Mouse (Mus musculus) hindbrain, embryonic 14.5 days (tissue): ENCODE data around the gene Exo5. TPM values are rescaled to one million over a fixed set of nuclear protein-coding genes. Genes with fewer than 3 reads are reported as not detected.

Source experiments
- ATAC-seq: fragments of 200-750 bp; cut with Nextera tagmentation; 2 replicates; pipeline ENCODE4 v1.8.0; 2017; ENCODE audit warnings: moderate number of reproducible peaks, mild to moderate bottlenecking, moderate TSS enrichment, moderate library complexity; ENCODE audit not compliant: low FRiP score
- DNase-seq: peaks from one replicate; pipeline ENCODE4 v3.0.0-alpha.2; 2015; ENCODE audit warnings: low spot score
- H3K27ac ChIP-seq: fragments of 300-500 bp; sonication (generic); 2 replicates; pipeline ENCODE4 v1.5.1; 2014; ENCODE audit warnings: mild to moderate bottlenecking, moderate library complexity
- H3K27me3 ChIP-seq: fragments of 300-500 bp; sonication (generic); 2 replicates; pipeline ENCODE4 v1.6.1; 2014; ENCODE audit warnings: mild to moderate bottlenecking, low read length, mixed read lengths; ENCODE audit not compliant: control insufficient read depth, insufficient read depth
- H3K36me3 ChIP-seq: fragments of 300-500 bp; sonication (generic); replicated peaks from 2 replicates; pipeline ENCODE4 v1.6.1; 2014; ENCODE audit not compliant: control insufficient read depth, insufficient read depth
- H3K4me1 ChIP-seq: fragments of 300-500 bp; sonication (generic); replicated peaks from 2 replicates; pipeline ENCODE4 v1.6.1; 2014; ENCODE audit warnings: antibody characterized with exemption, low read length, mixed read lengths; ENCODE audit not compliant: control insufficient read depth, insufficient read depth
- H3K4me2 ChIP-seq: fragments of 300-500 bp; sonication (generic); replicated peaks from 2 replicates; pipeline ENCODE4 v1.6.1; 2014; ENCODE audit warnings: mild to moderate bottlenecking, moderate library complexity
- H3K4me3 ChIP-seq: fragments of 300-500 bp; sonication (generic); replicated peaks from 2 replicates; pipeline ENCODE4 v1.5.1; 2014; ENCODE audit warnings: mild to moderate bottlenecking, low read length
- H3K9ac ChIP-seq: fragments of 300-500 bp; sonication (generic); 2 replicates; pipeline ENCODE4 v1.6.1; 2014
- H3K9me3 ChIP-seq: fragments of 300-500 bp; sonication (generic); 2 replicates; pipeline ENCODE4 v1.6.1; 2016; ENCODE audit warnings: low read length; ENCODE audit not compliant: control insufficient read depth
- WGBS: fragments of 180-500 bp; shearing (Covaris S2); extraction: QIAGEN DNeasy Blood & Tissue Kit; methylation state at CpG from one replicate; pipeline ENCODE4 v1.1.7; 2014; 5-methylcytosine and 5-hydroxymethylcytosine counted together
- polyA plus RNA-seq: library from polyadenylated mRNA; unstranded; fragments of >200 nt; fragmentation: Nextera tagmentation; extraction: Ambion mirVana; gene quantifications from 2 replicates; pipeline ENCODE4 v1.2.1, GENCODE M21; 2014

The Exo5 gene
- 23.2 and 29.6 TPM in 2 replicates for polyA plus RNA-seq

GRCm38 (mm10) chr4:120924554-120925299 is at the start of gene Exo5:
TSS of gene Exo5 (minus strand) at chr4:120925017.
- peak; percentile 87 for DNase-seq
- under 1% methylated on average over 33 of the region's 33 CpGs for WGBS
- Histone ChIP-seq H3K4me3 (peak within 1 kb of the TSS; percentile 45), H3K9me3 (peaks cover 22% of the 10 kb centered on the region), H3K36me3 (peaks cover 25% of the 10 kb centered on the region), H3K27me3 (no peaks in the 10 kb centered on the region), H3K4me2 (peak within 1 kb of the TSS; percentile 65), H3K27ac (peak within 1 kb of the TSS; percentile 84), H3K9ac (peak within 1 kb of the TSS; percentile 66), H3K4me1 (peaks cover 5% of the 10 kb centered on the region; the same call in 1 of the 2 replicates)
- ATAC-seq: peak; percentile 98

- no peak for DNase-seq
- no peak overlapping the region for H3K4me3 ChIP-seq
- WGBS: 89% methylated on average over 8 of the region's 8 CpGs
- peaks cover 91% of the 10 kb centered on the region for H3K36me3 ChIP-seq
- H3K27me3 ChIP-seq: no peaks in the 10 kb centered on the region
- no peak overlapping the region for H3K4me2 ChIP-seq
- H3K9me3 ChIP-seq: no peaks in the 10 kb centered on the region
- H3K9ac ChIP-seq: no peak overlapping the region
- H3K4me1 ChIP-seq: no peaks in the 10 kb centered on the region
- no peak for ATAC-seq
- H3K27ac ChIP-seq: no peak overlapping the region
These were observed 47.0 kb upstream of the Exo5 start for GRCm38 (mm10) chr4:120971842-120972241.

DNA sequence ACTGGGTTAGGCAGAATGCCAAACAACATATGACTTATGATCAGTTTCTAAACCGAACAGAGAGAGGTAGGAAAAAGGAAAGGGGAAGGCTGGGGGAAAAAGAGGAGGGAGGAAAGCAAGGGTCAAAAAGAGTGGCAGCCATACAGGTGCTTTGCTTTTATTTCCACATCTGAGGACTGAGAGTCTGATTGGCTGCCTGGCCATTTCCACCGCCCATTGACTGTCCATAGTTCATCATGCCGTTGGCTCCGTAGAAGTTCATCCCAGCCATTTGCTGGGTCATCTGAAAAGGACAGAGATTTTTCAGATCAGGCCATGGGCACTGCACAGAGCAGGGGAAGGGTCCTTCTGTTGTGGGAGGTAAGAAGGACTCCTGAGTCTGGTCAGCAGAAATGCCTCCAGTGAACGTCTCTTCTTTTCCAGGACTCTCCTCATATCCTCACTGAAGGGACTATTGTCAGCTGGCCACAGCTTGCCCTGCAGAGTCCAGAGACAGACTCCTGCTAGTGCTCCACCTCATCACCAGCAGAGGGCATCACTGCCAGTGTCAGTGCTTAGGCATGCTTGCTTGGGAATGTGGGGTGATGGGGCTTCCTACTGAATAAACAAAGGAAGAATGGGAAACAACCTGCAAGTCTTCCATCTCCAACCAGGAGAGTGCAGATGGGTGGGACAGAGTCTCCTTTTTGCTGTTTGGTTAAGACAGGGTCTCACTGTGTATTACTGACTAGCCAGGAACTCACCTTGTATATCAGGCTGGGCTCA is 44.7 kb upstream of the Exo5 start:
- peak; percentile 48; the same call in 1 of the 2 replicates for ATAC-seq
- H3K36me3 ChIP-seq: peaks cover 72% of the 10 kb centered on the region

GRCm38 (mm10) chr4:120968486-120968885 is 43.7 kb upstream of the Exo5 start:
- Histone ChIP-seq H3K4me1 (no peaks in the 10 kb centered on the region), H3K4me2 (no peak overlapping the region), H3K27ac (no peak overlapping the region), H3K9me3 (no peaks in the 10 kb centered on the region), H3K4me3 (no peak overlapping the region), H3K27me3 (no peaks in the 10 kb centered on the region), H3K36me3 (peaks cover 61% of the 10 kb centered on the region), H3K9ac (no peak overlapping the region)
- no peak for ATAC-seq
- 93% methylated on average over 9 of the region's 9 CpGs for WGBS
- no peak for DNase-seq

More for the DNA sequence above, 44.7 kb upstream of the Exo5 start:
- H3K4me1 ChIP-seq: no peaks in the 10 kb centered on the region
- H3K4me3 ChIP-seq: no peak overlapping the region
- H3K27ac ChIP-seq: no peak overlapping the region
- H3K9me3 ChIP-seq: no peaks in the 10 kb centered on the region
- WGBS: 85% methylated on average over 5 of the region's 5 CpGs
- no peaks in the 10 kb centered on the region for H3K27me3 ChIP-seq
- H3K9ac ChIP-seq: no peak overlapping the region
- H3K4me2 ChIP-seq: no peak overlapping the region
- peak; percentile 40 for DNase-seq

- no peak overlapping the region for H3K27ac ChIP-seq
- no peaks in the 10 kb centered on the region for H3K36me3 ChIP-seq
- peaks cover 11% of the 10 kb centered on the region; the same call in 1 of the 2 replicates for H3K4me1 ChIP-seq
- 94% methylated on average over 1 of the region's 1 CpGs for WGBS
- no peaks in the 10 kb centered on the region for H3K27me3 ChIP-seq
- no peak for DNase-seq
- H3K4me2 ChIP-seq: no peak overlapping the region
- no peak for ATAC-seq
- no peaks in the 10 kb centered on the region for H3K9me3 ChIP-seq
- no peak overlapping the region for H3K4me3 ChIP-seq
- H3K9ac ChIP-seq: no peak overlapping the region
These were observed 30.8 kb upstream of the Exo5 start for GRCm38 (mm10) chr4:120955586-120955985.

DNA sequence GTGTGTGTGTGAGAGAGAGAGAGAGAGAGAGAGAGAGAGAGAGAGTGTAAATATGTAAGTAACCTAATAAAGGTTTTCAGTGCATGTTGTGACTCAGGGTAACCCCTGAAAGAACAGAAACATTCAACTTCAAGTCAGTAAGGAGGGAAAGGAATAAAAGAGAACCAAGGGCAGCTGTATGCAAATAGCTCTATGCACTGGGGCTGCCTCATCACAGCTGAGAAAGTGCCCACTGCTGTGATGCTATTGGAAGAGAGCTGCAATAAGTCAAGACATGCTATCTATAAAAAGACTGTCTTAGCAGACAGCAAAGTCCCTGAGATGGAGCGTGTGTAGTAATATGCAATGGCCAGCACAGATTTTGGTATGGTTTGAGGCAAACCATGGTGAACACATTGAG is 28.9 kb upstream of the Exo5 start:
- Histone ChIP-seq H3K27ac (no peak overlapping the region), H3K9me3 (no peaks in the 10 kb centered on the region), H3K9ac (no peak overlapping the region), H3K4me2 (no peak overlapping the region), H3K4me3 (no peak overlapping the region), H3K4me1 (peaks cover 12% of the 10 kb centered on the region; the same call in 1 of the 2 replicates), H3K27me3 (no peaks in the 10 kb centered on the region), H3K36me3 (no peaks in the 10 kb centered on the region)
- no peak for DNase-seq
- 61% methylated on average over 1 of the region's 1 CpGs for WGBS
- no peak for ATAC-seq

GRCm38 (mm10) chr4:120953038-120953437 is 28.2 kb upstream of the Exo5 start:
- Histone ChIP-seq H3K4me2 (no peak overlapping the region), H3K36me3 (no peaks in the 10 kb centered on the region), H3K4me3 (no peak overlapping the region), H3K27ac (no peak overlapping the region), H3K27me3 (no peaks in the 10 kb centered on the region), H3K4me1 (peaks cover 12% of the 10 kb centered on the region; the same call in 1 of the 2 replicates), H3K9ac (no peak overlapping the region), H3K9me3 (no peaks in the 10 kb centered on the region)
- WGBS: 80% methylated on average over 4 of the region's 4 CpGs
- DNase-seq (no peak), ATAC-seq (no peak)

DNA sequence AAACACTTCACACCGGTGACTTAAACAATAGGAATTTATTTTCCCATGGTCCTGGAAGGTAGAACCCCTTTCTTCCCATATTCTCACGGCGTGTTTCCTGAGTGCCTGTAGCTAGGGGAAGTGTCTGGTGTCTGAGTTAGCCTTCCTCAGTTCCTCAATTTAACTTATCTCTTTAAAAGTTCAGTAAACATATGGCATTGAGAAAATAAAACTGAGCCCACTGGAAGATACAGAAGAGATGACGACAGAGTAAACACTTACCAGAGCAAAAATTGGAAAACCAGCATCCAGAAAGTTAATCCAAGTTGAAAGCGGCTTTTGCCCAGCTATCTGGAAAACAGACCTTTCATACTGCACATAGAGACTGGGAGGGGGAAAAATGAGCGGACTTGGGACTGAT is 27.3 kb upstream of the Exo5 start:
- H3K4me2 ChIP-seq: peak overlapping the region; percentile 84
- peak; percentile 24 for DNase-seq
- H3K4me3 ChIP-seq: peak overlapping the region; percentile 74
- no peak for ATAC-seq
- no peaks in the 10 kb centered on the region for H3K9me3 ChIP-seq
- WGBS: 42% methylated on average over 6 of the region's 6 CpGs
- no peaks in the 10 kb centered on the region for H3K27me3 ChIP-seq
- H3K9ac ChIP-seq: peak overlapping the region; percentile 69
- H3K27ac ChIP-seq: peak overlapping the region; percentile 73
- H3K4me1 ChIP-seq: peaks cover 12% of the 10 kb centered on the region; the same call in 1 of the 2 replicates
- H3K36me3 ChIP-seq: peaks cover under 1% of the 10 kb centered on the region; the same call in 1 of the 2 replicates

DNA sequence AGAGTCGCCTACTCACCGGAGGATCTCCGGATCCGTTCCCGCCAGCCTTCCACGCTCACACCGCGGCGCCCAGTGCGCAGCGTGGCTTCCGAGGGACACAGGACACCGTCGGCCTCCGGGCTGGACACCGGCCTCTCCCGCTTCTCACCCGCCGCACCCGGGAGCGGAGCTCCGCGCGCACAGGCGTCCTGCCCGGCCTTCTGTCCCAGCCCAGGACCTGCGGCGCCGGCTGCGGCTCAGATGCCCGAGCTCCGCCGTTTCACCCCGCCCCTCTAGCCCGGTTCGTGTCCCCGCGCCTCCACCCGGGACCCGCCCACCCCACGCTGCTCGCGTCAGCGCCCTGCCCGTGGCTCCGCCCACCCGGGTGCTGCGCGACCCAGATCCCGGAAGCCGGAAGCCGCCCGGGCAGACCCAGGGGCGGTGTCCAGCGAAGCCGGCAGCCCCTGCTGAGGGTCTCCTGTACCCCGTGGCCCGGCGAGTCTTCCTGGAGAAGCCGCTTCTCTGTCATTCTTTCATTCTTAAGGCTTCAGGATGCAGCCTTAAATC is 26.7 kb upstream of the Exo5 start, which contains the start of gene Zfp69:
Zfp69 (minus strand) TSS at position 272 of the 546 bp plus-strand sequence.
- peak within 1 kb of the TSS; percentile 73 for H3K27ac ChIP-seq
- peak within 1 kb of the TSS; percentile 69 for H3K9ac ChIP-seq
- H3K4me1 ChIP-seq: peaks cover 12% of the 10 kb centered on the region; the same call in 1 of the 2 replicates
- DNase-seq (peak; percentile 87), ATAC-seq (peak; percentile 97)
- H3K27me3 ChIP-seq: no peaks in the 10 kb centered on the region
- H3K9me3 ChIP-seq: no peaks in the 10 kb centered on the region
- H3K36me3 ChIP-seq: peaks cover 7% of the 10 kb centered on the region
- under 1% methylated on average over 54 of the region's 60 CpGs for WGBS
- H3K4me2 ChIP-seq: peak within 1 kb of the TSS; percentile 84
- H3K4me3 ChIP-seq: peak within 1 kb of the TSS; percentile 74
